Mouse (Mus musculus) colon, adult 2 months (tissue): ENCODE data around the gene Tmtc3. TPM values are rescaled to one million over a fixed set of nuclear protein-coding genes. Genes with fewer than 3 reads are reported as not detected.

Experiments used
- polyA plus RNA-seq: library from polyadenylated mRNA; depleted of rRNA; stranded (reverse); fragments of >200 nt; gene quantifications from 2 replicates; pipeline ENCODE4 v1.2.3, GENCODE M21; 2012; rRNA removed

The Tmtc3 gene
- polyA plus RNA-seq = 2.8 and 3.5 TPM in 2 replicates

DNA sequence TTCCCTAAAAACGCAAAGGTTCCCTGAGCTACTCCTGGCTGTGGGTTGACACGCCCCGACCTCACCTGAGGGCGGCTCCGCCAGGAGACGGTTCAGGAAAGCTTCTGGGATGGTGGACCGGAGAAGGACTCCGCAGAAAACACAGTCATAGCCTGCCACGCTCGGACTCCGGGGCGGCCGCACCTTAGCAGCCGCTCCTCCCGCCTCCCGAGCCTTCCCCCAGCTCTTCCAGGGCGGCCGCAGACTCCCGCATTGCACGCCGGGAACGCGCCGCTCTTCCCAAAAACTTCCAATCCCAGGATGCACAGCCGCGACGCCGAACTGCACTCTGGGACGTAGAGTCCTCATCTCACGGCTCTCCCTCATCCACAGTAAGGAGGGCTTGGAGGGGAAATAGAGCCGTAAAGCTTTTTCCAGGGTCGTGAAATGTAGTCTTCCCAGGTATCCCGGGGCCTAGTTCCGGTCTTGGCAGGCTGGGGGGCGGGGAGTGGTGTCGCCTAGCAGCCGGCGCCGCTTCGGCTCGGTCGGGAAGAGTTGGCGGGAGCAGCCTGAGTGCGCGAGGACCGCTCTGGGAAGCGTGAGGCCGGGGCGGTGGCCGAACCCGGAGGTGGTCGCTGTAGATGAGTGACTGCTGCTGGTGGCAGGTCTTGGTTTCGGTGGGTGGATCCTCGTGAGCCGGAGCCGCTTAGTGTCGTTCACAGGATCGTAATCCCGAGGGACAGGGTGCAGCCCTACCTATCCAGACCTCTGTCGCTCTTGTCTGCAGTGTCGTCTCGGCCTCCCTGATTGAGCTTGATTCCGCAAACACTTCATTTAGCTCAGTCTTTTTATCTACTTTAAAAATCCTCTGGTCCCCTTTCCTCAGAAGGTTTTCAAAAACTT, at the start of gene Tmtc3, which contains the start of gene Cep290:
Tmtc3 (minus strand) TSS at position 254 of the 882 bp plus-strand sequence.
Cep290 (plus strand) TSS at position 462 of the 882 bp plus-strand sequence.

Other genes with a start within 250 kb of the Tmtc3 start
- not detected in 2 replicates for gene Gm4301, start 151.7 kb downstream of the Tmtc3 start, polyA plus RNA-seq
- gene Gm4302, start 146.5 kb downstream of the Tmtc3 start, polyA plus RNA-seq = not detected in 2 replicates
- not detected in 2 replicates for gene Gm4303, start 141.4 kb downstream of the Tmtc3 start, polyA plus RNA-seq
- gene Gm4305, start 136.3 kb downstream of the Tmtc3 start, polyA plus RNA-seq = not detected in 2 replicates
- gene Gm4307, start 126.0 kb downstream of the Tmtc3 start, polyA plus RNA-seq = not detected in 2 replicates
- gene Gm4312, start 104.8 kb downstream of the Tmtc3 start, polyA plus RNA-seq = not detected in 2 replicates
- 0.09 and 0.20 TPM in 2 replicates for gene Cep290, start 208 bp upstream of the Tmtc3 start, polyA plus RNA-seq
- 4.0 and 4.3 TPM in 2 replicates for gene 4930430F08Rik, start 103.1 kb upstream of the Tmtc3 start, polyA plus RNA-seq
- gene 1700017N19Rik, start 103.1 kb upstream of the Tmtc3 start, polyA plus RNA-seq = not detected in 2 replicates